Mouse (Mus musculus): ENCODE data around the gene Plcl2. TPM values are rescaled to one million over a fixed set of nuclear protein-coding genes. Genes with fewer than 3 reads are reported as not detected.

The Plcl2 gene
- 49.1 TPM for polyA plus RNA-seq (2015; fragmentation: Illumina TruSeq; extraction: RNeasy Lipid Tissue Mini Kit (QIAGEN cat#74804); ENCODE audit: insufficient read depth, low replicate concordance)

DNA sequence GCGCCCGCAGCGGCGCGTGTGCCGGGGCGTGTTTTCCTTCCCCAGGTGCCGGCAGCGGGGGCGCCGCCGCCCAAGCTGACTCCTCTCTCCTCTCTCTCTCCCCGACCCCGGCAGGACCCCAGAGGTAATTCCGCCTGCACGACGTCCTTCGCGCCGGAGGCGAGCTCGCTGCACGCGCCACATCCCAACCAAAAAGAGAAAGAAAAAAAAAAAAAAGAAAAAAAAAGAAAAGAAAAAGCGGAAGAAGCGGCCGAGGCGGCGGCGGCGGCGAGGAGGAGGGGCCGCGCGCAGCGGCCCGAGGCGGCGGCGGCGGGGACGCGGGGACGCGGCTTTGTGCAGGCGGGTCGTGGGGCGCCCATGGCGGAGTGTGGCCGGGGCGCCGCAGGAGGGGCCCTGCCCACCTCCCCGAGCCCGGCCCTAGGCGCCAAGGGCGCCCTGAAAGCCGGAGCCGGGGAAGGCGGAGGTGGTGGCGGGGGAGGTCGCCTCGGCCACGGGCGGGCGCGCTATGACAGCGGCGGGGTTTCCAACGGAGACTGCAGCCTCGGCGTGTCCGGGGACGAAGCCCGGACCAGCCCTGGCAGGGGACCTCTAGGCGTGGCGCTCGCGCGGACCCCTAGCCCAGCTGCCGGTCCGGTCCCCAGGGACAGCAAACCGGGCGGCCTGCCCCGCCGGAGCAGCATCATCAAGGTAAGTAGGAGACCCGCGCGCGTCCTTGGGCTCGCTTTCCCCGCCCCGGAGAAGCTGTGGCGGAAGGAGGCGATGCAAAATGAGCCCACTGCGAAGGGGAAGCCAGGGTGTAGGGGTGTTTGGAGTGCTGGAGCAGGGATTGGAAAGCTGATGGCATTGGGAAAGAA, at the start of gene Plcl2:
Gene Plcl2, plus strand, starts transcription at position 153 of the 854 bp plus-strand sequence.

Other genes with a start within 250 kb of the Plcl2 start
- gene Dazl, start 215.8 kb upstream of the Plcl2 start, polyA plus RNA-seq (2015; fragmentation: Illumina TruSeq; extraction: RNeasy Lipid Tissue Mini Kit (QIAGEN cat#74804); ENCODE audit: insufficient read depth, low replicate concordance), result 0.46 TPM